Mouse (Mus musculus) bone marrow macrophage, adult 2 months (primary cell): ENCODE results near the gene Brd3.

ENCODE experiments used
- CTCF ChIP-seq: IDR thresholded peaks from 2 replicates; pipeline ENCODE4 v1.5.1; 2012; ENCODE audit warnings: low read depth, mild to moderate bottlenecking, low read length, moderate library complexity
- POLR2A ChIP-seq: IDR thresholded peaks from 2 replicates; pipeline ENCODE4 v1.6.1; 2012; ENCODE audit warnings: mild to moderate bottlenecking, low read depth, low read length, borderline replicate concordance

- TF ChIP-seq POLR2A (no peak), CTCF (no peak)
Measured at GRCm38 (mm10) chr2:27405094-27405884, 102.2 kb downstream of the Brd3 start.
